Mouse (Mus musculus): Measurements from ENCODE around the gene Flt3l.

DNA sequence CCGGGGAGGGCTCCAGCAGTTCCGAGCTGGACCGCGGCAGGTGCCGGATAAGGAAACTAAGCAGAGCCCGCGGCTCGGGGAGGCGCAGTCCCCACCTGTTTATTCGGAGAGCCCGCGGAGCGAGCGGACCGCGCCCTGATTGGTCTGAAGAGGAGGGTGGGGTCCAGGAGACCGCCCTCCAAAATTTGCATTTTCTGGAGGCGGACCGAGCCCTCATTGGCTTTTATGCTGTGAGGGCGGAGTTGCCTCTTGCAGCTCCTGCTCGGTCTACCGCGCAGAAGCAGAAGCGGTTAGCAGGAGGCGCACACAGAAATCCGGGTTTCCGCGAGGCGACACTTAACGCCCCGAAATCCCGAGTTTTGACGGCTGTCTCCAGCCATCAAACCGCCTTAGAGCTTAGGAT is 46.0 kb upstream of the Flt3l start:
- TF ChIP-seq POLR2A (IDR thresholded peaks at IDR 0.05; ENCODE audit: insufficient read depth, low read depth, low read length): peak; percentile 77
- TF ChIP-seq CTCF (IDR thresholded peaks at IDR 0.05): no peak
